Comparison of ENCODE assay signal across 1 mouse cellular context in genomic region chr11:115298160-115298559, GRCm38 (mm10).
TF ChIP-seq lines count a peak whose summit lies in the region.

No protein-coding gene starts in this region.

TF ChIP-seq in MEL, 35 proteins besides CTCF, POLR2A, EP300 and RAD21 (continued from another document):
- no peak for TF ChIP-seq ZMIZ1 (IDR thresholded peaks at IDR 0.05; ENCODE audit: low read depth, low read length)
- TF ChIP-seq SIN3A (IDR thresholded peaks at IDR 0.05; ENCODE audit: low read length), result no peak
- TF ChIP-seq RCOR1 (IDR thresholded peaks at IDR 0.05; ENCODE audit: low read depth, low read length), result no peak
